Mouse (Mus musculus): ENCODE measurements at regions not wholly inside any gene's neighbourhood (a gene's known extent, or its start where the extent isn't known, plus 50 kb on each side); places are given as distances from the start of the nearest gene placed in this dataset.
"Not testable (repeated sequence)": the region's sequence is repeated elsewhere in the genome, so short reads cannot be mapped to it uniquely, and the experiment has no call there.

DNA sequence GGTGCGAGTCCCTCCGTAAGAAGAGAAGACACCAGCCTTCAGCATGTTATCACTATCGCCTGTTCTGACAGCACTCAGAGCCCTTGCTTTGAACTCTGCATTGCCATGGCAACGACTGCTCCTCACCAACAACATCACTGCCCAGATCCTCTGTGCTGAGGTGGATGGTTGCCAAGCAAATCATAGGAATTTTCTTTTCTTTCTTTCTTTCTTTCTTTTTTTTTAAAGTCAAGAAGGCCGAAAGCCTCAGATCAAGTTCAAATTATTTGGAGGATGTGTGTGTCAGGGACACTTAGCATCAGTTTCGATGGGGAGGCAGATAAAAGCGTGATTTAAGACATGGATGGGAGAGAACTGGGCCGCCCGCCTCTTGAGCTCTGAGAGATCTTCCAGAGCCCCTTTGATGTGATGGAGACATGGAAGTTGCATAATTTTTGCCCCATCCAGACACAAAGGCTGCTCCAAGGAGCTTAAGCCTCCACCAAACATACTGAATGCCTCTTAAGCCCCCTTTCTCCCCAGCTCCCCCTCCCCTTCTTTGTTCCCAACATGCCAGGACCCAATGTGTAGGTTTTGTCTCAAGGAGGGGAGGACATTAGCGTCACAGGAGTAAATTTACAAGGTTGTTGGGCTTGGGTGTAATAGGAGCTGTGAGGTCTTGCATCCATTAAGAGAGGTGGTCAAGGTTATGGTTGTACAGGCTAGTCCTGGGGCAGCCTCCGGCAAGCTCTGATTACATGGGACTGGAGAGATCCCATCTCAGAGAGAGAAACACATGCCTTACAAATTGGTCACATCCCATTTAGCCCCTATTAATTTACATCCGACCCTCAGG, 167.4 kb upstream of the Npvf start:
- in situ Hi-C loops (cut with MboI, MseI): no loop called here

DNA sequence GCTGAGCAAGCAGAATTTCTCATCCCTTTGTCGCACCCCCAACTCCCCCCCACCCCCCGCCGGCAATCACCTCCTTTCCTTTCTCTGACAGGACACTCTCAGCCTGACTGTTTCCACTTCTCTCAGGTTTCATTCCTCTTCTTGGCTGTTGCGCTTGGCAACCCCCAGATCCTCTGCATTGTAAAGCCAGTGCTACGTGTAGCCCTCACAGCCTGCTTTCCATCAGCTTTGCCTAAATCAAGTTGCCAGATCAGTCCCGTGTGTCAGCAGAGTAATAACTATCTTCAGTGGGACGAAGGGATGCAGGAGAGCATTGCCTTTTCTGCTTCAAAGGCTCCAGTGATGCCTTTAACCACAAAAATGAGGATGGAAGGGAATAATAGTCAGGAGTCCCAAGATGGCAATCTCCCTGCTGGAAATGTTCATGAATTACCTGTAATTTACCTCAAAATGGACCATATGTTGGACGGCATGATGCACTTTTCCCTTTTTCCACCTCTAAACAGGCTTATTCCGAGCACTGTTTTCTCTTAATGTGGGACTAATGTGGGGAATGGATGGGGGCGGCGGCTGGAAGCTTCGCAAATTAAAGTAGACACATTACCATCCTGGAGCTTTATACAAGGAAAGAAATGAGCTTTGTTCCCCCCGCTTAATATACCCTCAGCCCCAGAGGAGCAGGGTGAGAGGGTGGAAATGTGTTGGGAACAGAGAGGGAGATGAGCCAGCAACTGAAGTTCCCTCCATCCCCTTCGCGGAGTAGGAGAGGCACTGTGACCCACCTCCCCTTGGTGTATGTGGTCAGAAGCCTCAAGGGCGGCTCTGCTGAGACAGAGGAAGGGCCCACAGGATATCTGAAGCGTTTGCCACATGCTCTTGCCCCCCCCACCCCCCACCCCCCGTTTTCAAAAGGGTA, 168.3 kb upstream of the Npvf start:
- in situ Hi-C loops (cut with MboI, MseI): no loop called here

DNA sequence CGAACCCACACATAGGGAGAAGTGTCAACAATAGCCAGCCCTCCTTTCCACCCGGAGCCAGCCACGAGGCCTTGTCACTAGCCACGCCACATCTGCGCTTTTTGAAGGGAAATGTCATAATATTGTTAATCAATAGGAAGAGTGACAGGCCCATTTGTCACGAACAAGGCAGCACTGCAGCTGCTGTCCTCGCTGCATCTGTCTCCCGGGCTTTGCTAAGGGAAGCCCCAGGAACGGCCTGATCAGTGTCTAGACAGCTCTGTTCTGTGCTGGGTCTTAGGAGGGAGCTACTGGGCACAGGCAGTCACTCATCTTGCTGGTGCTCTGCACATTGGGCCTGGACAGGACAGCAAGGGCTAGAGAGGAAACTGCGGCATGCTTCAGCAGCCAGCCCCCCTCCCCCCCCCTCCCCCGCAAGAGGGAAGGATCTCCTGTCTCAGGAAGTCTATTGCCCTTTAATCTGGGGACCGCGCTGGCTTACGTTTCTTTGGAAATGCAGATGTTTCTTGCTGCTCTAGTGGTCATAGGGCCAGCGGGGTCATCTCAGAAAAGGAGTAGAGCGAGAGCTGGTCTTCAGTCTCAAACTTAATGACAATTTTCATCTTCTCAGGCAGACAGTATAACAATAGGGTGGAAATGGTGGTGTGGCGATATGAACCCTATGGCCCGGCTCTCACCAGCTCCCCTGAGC, 169.1 kb upstream of the Npvf start:
- in situ Hi-C loops (cut with MboI, MseI): no loop called here

DNA sequence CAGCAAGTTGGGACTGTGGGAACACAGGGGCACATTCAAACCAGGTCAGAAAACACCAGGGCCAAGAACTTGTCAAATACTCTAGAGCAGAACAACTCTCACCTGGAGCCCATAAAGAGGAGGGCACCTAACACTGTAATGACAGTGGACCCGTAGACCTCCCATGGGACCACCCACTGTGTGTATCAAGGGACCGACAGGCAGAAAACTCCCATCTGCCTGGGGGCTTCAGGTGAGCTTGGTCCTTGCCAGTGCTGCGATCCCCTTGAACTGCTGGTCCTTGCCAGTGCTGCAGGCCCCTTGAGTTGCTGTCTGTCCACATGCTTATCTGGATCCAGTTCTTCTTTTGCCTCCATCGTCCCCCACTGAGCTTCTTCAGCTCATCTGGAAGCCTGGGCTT, 170.2 kb upstream of the Npvf start:
- in situ Hi-C loops (cut with MboI, MseI): no loop called here

DNA sequence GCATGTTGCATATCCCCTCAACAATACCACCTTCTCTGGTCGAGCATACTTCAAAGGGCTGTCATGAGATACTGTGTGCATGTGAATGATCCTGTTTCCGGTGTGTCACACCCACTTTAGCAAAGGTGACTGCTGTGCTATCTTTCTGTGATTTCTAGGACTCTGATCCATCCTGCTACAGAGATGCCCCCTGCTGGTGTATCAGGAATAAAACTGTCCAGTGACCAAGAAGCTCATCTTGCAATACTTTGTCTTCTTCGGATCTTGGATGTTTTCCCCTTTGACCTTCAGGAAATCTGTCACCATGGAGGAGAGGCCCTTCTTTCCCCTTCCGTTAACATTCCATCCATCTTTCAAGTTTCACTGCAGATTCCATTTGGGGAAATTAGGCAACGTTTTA, 177.5 kb upstream of the Npvf start:
- in situ Hi-C loops (cut with MboI, MseI): no loop called here

DNA sequence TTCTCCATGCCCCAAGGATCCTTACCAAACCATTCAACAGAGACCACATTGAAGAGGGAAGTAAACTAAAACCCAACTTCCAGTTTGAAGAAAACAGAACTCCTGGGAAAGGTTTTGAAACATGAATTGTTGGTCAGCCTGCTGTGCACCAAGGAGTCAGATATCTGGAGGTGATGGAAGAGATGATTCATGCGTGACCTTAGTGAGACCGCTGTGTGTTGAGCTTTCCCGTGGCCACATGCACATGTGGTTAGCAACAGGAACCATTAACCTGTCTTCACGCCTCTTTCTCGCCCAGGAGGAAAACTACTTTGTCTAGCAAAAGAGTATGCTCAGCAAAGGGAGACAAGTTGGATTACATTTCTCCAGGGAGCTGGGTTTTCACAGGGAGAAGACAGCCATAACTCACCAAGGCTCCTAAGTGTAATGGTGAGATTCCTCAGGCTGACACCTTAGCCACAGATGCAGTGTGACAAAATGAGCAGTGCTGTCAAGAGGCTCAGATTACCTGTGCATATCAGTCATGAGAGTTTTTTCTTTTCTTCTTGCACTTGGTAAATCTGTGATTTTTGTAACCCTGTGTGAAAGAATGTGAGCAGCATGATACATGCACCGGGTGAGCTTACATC, 181.9 kb upstream of the Npvf start:
- in situ Hi-C loops (cut with MboI, MseI): no loop called here

DNA sequence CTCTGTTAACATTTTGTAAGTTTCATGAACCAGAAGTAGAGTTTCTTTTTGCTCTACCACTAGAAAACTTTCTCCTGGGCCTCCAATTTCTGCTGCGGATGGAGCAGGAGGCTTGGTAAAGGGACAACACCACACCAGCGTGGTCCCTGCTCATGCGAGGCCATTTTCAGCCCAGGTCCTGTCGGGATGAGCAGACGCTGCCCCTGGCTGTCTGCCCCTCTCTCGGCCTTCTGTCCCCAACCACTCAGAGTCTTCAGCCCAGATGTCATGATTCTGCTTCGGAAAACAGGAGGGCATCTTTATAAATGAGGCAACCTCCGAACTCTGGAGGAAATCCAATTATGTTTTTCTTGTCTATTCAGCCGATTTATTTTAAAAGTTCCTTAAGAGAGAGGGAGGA, 186.6 kb upstream of the Npvf start:
- in situ Hi-C loops (cut with MboI, MseI): no loop called here

DNA sequence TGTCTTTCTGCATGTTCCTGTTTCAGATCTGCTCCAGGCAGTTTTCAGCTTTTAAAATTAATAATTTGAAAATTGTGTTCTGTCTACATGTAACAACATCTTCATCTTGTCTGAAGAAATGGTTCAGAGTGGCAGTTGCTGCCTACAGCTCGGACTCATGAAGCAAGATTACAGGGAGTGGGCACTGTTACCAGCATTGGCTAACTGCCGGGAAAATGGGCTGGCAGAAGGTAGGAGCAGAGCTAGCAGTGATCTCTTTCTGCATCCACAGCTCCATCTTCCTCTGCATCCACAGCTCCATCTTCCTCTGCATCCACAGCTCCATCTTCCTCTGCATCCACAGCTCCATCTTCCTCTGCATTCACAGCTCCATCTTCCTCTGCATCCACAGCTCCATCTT, 191.0 kb upstream of the Npvf start:
- in situ Hi-C loops (cut with MboI, MseI): not testable (repeated sequence)

DNA sequence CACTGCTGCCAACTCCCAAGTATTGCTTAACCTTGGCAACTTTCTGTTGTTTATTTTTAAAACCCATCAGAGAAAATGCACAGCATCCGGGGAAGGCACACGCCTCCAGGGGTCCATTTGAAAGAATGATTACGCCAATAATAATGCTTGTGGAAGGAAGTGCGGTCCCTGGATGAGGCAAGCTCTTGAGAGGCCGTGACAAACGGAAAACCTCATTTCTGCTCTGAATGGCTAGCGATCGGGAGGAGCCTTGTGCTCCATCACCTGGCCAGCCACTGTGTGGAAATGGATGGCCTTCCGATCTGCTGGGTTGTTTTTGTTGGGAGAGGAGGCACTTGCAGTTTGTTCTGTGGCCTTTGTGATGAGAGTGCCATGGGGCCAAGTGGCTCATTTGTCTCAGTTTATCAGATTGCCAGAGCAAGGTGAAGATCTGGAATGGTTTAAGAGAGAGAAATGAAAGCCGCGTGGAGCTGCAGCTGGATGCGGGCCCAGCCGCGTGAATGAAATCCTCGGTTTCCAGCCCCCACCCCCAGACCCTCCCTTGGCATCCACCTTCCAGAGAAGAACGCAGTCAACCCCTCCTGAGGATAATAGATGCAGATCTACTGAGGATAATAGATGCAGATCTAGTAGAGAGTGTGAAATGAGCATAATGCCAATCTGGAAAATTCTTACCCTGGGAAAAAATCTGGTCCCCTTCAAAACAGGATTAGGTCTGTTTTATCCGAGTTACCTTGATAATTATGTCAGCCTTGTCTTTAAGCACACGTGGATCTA, 192.7 kb upstream of the Npvf start:
- in situ Hi-C loops (cut with MboI, MseI): no loop called here

DNA sequence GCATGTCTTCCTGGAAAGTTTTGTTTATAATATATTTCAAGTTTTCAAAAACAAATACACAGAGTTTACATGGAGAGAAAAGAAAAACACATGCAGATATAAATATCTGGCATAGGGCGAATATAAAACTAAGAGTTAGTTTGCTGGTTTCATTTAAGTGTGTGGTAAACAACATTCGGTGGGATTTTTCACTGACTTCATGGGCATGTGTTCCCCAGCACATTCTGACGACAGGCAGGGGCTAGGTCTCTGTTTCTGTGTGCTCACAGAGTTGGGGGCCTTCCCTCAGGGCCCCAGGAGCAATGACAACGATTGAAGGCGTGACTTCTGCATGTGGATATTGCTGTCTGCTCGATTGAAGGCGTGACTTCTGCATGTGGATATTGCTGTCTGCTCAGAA, 193.3 kb upstream of the Npvf start:
- in situ Hi-C loops (cut with MboI, MseI): no loop called here

DNA sequence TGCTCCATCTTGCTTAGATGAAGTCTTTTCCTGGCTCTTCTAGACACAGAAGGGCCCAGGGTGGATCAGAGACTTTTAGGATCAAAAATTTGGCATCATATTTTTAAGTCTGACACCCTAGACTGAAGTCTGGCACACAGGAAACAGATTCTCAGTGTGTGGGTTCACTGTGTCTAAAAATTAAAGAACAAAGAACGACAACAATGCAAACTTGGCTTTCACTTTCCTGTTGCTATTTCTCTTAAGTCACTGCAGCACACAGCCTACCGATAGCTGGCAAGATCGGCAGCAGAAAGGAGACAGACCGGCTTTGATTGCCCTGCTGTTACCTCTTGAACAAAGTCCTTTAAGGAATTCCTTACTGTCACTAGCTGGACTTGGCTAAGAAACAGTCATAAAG, 204.9 kb upstream of the Npvf start:
- in situ Hi-C loops (cut with MboI, MseI): no loop called here

DNA sequence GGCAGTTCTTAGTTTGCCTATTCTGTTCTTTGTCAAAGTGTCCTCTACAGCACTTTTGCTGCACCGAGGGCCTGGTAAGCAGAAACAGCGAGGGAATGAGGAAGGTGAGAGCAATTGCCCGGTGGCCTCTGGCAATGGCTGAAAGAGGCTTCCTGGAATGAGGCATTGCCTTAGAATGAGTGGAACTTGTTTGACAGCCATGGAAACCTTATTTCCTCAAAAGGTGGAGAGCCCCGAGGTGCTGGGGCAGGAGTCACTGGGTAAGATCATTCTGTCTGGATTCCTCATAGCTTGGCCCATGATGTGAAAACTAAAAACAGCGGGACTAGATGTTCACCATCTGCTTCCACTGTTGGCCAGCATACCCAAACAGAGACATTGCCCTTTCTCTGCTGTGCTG, 223.8 kb upstream of the Npvf start:
- in situ Hi-C loops (cut with MboI, MseI): no loop called here

DNA sequence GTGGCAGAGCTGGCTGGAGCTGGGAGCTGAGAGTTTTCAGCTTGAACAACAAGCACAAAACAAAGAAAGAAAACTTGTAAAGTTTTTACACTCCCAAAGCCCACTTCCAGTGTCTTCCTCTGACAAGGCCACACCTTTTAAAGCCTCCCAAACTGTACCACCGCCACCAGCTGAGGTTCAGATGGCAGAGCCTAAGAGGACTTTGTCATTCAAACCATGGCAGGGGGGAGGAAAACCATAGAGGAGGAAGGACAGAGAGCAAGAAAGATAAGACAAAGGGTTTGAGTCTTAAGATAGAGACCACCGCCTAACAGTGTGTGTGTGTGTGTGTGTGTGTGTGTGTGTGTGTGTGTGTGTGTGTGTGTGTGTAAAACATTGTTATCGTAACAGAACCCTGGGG, 228.1 kb upstream of the Npvf start:
- in situ Hi-C loops (cut with MboI, MseI): loop anchor here (10.0 kb wide), 1 partner anchor 1253 kb away; no protein-coding TSS in a partner anchor

DNA sequence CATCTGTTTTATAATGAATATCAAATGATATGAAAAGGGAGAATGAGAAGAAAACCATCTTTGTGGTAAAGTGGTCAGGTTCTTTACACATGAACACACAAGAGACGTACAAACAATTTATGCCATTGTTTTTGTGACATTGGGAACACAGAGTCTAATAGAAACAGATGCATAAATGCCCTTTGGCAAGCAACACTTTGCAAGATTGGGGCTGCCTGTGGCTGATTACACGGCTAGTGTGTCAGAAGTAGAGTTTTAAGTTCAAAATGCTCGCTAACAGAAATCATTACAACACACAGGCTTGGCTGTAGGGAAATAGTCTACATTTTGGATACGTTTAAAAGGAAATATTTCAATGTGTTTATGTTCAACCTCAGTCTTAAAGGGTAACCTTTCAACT, 228.5 kb upstream of the Npvf start:
- in situ Hi-C loops (cut with MboI, MseI): loop anchor here (10.0 kb wide), 1 partner anchor 1252 kb away; no protein-coding TSS in a partner anchor

DNA sequence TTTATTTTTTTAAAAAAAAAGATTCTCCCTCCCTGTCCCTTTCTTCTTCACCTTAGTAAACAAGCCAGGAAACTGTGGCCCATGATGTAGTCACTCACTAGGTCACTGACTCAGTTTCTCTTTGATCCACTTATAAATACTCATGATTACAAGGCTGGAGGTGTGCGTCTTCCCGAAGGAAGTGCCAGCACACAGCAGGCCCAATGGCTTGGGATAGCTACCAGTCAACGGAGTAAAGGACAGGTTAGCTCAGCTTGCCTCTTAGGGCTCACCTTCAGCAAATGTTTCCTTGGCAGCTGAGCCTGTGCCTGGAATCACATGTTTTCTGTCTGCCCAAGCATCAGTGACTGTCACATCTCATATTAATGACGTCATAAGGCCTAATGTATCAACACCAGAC, 230.8 kb upstream of the Npvf start:
- in situ Hi-C loops (cut with MboI, MseI): loop anchor here (10.0 kb wide), 1 partner anchor 1250 kb away; no protein-coding TSS in a partner anchor

DNA sequence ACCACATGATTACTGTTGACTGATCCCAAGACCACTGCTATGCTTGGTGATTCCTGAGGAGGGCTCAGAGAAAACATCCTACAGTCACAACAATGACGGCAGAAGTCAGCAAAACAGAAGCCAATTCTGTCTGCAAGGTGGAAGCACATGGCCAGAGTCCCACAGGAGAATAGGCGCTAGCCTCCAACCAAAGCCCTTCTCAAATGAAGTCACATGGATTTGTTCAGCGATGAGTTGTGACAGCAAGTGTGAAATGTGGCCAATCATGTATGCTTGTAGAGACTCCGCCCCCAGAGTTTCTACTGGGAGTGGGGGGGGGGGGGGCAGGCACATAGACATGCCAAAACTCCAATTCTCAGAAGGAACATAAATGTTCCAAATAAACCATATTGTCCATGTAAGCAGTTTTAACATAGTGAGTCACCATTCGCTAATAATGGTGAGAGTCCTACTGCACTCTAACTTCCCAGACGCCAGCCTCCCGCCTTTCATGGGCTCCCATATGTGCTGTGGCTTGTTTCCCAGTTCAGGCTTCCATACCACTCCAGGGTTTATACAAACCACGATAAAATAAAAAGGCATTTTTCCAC, 231.6 kb upstream of the Npvf start:
- in situ Hi-C loops (cut with MboI, MseI): loop anchor here (10.0 kb wide), 1 partner anchor 1249 kb away; no protein-coding TSS in a partner anchor

DNA sequence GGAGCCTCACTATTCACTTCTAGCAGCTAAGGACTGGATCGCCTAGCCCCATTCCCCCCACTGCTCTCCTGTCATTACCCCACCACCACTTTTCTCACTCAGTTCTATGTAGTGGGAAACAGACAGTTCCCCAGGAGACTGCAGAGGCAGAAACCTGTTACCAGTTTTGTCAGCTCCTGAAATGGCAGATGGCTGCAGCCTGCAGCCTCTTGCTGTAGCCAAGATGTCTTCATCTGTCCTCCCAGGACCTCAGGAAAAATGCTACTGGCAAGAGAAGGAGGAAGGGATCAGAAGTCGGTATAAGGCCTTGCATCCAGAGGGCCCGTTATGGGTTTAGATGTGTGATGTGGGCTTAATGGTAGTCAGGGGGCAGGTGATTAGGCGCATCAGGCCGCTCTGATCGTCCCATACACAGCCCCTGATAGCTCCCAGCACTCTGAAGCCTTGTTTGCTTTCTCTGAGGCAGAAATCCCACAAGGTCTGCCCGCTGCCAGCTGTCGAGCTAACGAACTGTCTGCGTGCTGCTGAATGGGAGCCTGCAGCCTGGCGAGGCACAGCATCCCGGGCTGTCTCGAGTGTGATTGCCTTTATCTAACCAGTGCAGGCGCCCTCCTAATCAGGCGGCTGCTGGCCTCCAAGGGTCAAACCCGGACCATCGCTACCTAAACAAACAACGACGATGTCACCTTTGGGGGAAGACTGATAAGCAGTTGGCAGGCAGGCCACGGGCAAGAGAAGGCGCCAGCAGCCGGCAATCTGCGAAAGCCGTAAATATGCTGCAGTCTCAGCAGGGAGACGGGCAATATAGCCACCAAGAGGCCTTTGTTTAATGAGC, 236.3 kb upstream of the Npvf start:
- in situ Hi-C loops (cut with MboI, MseI): no loop called here

DNA sequence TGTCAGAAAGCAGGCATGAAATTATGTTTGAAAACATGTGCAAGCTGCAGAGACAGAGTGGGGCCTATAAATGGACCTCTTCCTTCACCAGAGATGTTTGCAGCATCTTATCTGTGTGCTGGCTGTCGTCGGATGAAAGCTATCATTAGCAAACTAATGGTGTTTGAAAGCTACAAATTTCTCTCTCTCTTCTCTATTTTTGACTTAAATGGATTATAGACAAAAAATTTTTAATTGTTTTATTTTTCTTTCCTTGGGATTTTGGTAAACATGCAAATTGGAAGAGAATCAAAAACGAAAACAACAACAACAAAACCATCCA, 236.9 kb upstream of the Npvf start:
- in situ Hi-C loops (cut with MboI, MseI): no loop called here

DNA sequence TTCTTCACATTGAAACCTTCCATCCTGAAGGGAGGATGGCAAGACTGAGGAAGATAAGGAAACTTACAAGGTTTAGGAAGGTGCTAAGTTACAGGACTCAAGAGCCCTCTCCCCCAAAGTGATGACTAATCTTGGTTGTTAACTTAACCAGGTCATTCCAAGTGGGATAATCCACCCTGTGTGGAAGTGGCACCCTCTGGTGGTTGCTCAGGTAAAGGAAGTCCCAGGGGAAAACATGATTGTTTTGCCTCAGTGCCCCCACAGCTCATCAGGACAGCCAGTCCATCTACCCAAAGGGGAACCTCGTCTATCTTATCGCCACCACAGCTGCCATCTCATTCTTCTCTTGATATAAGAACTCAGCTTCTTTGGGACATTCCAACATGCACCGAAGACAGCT, 244.6 kb upstream of the Npvf start:
- in situ Hi-C loops (cut with MboI, MseI): no loop called here
